Mouse (Mus musculus) MEL (cell line): ENCODE results near the gene Sh3gl2. TPM values are rescaled to one million over a fixed set of nuclear protein-coding genes. Genes with fewer than 3 reads are reported as not detected.

Experiments
- DNase-seq: peaks from one replicate; pipeline ENCODE4 v3.0.0; 2011; ENCODE audit warnings: low read depth, low spot score
- H3K27ac ChIP-seq: 2 replicates; pipeline ENCODE4 v1.5.1; 2012; ENCODE audit warnings: low read depth, mild to moderate bottlenecking, control low read depth, low read length, moderate library complexity; ENCODE audit not compliant: control insufficient read depth
- H3K27me3 ChIP-seq, 2 experiments: fragments of 150-350 bp in 1 of 2; sonication (generic) in 1 of 2; 2 replicates each; pipeline ENCODE4 v1.6.1; 2012; ENCODE audit warnings: low read length in 2 of 2, mild to moderate bottlenecking in 2 of 2, improper control_type of control experiment in 1 of 2, moderate library complexity in 1 of 2; ENCODE audit not compliant: insufficient read depth in 2 of 2, control insufficient read depth in 1 of 2
- H3K36me3 ChIP-seq, 2 experiments: 2 replicates each; pipeline ENCODE4 v1.6.1; 2012 to 2014; ENCODE audit warnings: low read length in 2 of 2, improper control_type of control experiment in 1 of 2, inconsistent platforms in 1 of 2, mild to moderate bottlenecking in 1 of 2; ENCODE audit not compliant: insufficient read depth in 2 of 2, control insufficient read depth in 1 of 2
- H3K4me1 ChIP-seq, 2 experiments: fragments of 150-350 bp in 1 of 2; sonication (generic) in 1 of 2; 2 replicates each; pipeline ENCODE4 v1.6.1; 2012; ENCODE audit warnings: low read length in 2 of 2, improper control_type of control experiment in 1 of 2, mild to moderate bottlenecking in 1 of 2; ENCODE audit not compliant: insufficient read depth in 2 of 2, control insufficient read depth in 1 of 2
- H3K4me3 ChIP-seq, 2 experiments: fragments of 150-350 bp in 1 of 2; sonication (generic) in 1 of 2; 2 replicates each; pipeline ENCODE4 v1.5.1; 2012; ENCODE audit warnings: low read depth in 2 of 2, low read length in 2 of 2, mild to moderate bottlenecking in 2 of 2, moderate library complexity in 2 of 2, control low read depth in 1 of 2, improper control_type of control experiment in 1 of 2; ENCODE audit not compliant: control insufficient read depth in 1 of 2, insufficient read depth in 1 of 2
- H3K79me2 ChIP-seq: 2 replicates; pipeline ENCODE4 v1.6.1; 2012; ENCODE audit warnings: mild to moderate bottlenecking, low read length, moderate library complexity; ENCODE audit not compliant: control insufficient read depth, poor library complexity, insufficient read depth
- H3K9ac ChIP-seq: 2 replicates; pipeline ENCODE4 v1.6.1; 2012; ENCODE audit warnings: low read depth, mild to moderate bottlenecking, control low read depth, low read length, moderate library complexity; ENCODE audit not compliant: control insufficient read depth, poor library complexity, severe bottlenecking
- H3K9me3 ChIP-seq: fragments of 150-350 bp; sonication (generic); replicated peaks from 2 replicates; pipeline ENCODE4 v1.6.1; 2012; ENCODE audit warnings: mild to moderate bottlenecking, low read length, improper control_type of control experiment, moderate library complexity; ENCODE audit not compliant: insufficient read depth
- CHD1 ChIP-seq: IDR thresholded peaks from 2 replicates; pipeline ENCODE4 v1.6.1; 2012; ENCODE audit warnings: low read depth, mild to moderate bottlenecking, inconsistent platforms, low read length, improper control_type of control experiment
- CTCF ChIP-seq, 3 experiments: IDR thresholded peaks in 2 of 3; conservative IDR thresholded peaks in 1 of 3; 2 replicates each; pipeline ENCODE4 v1.5.1; 2011 to 2012; ENCODE audit warnings: low read length in 3 of 3, low read depth in 2 of 3, mild to moderate bottlenecking in 2 of 3, improper control_type of control experiment in 1 of 3, inconsistent platforms in 1 of 3, mixed read lengths in 1 of 3, moderate library complexity in 1 of 3; ENCODE audit not compliant: control insufficient read depth in 1 of 3, insufficient read depth in 1 of 3, poor library complexity in 1 of 3, severe bottlenecking in 1 of 3
- ELF1 ChIP-seq: IDR thresholded peaks from 2 replicates; pipeline ENCODE4 v1.6.1; 2014; ENCODE audit warnings: low read depth, mild to moderate bottlenecking, inconsistent platforms, low read length, improper control_type of control experiment, moderate library complexity
- KAT2A ChIP-seq: conservative IDR thresholded peaks from 2 replicates; pipeline ENCODE4 v1.6.1; 2012; ENCODE audit warnings: low read depth, low read length, improper control_type of control experiment, inconsistent platforms
- MAFK ChIP-seq: IDR thresholded peaks from 2 replicates; pipeline ENCODE4 v1.6.1; 2011; ENCODE audit warnings: low read depth, mild to moderate bottlenecking, low read length, improper control_type of control experiment, borderline replicate concordance
- MAX ChIP-seq: IDR thresholded peaks from 2 replicates; pipeline ENCODE4 v1.6.1; 2011; ENCODE audit warnings: low read length, improper control_type of control experiment
- MEF2A ChIP-seq: IDR thresholded peaks from 2 replicates; pipeline ENCODE4 v1.6.1; 2014; ENCODE audit warnings: low read depth, mild to moderate bottlenecking, inconsistent platforms, low read length, improper control_type of control experiment; ENCODE audit not compliant: poor library complexity, insufficient replicate concordance, severe bottlenecking; ENCODE audit errors: extremely low read depth
- MXI1 ChIP-seq: IDR thresholded peaks from 2 replicates; pipeline ENCODE4 v1.6.1; 2011; ENCODE audit warnings: mild to moderate bottlenecking, low read depth, low read length, improper control_type of control experiment
- NELFE ChIP-seq: IDR thresholded peaks from 2 replicates; pipeline ENCODE4 v1.6.1; 2011; ENCODE audit warnings: low read depth, low read length, improper control_type of control experiment
- NRF1 ChIP-seq: IDR thresholded peaks from 2 replicates; pipeline ENCODE4 v1.6.1; 2014; ENCODE audit warnings: low read depth, mild to moderate bottlenecking, inconsistent platforms, low read length, improper control_type of control experiment, moderate library complexity; ENCODE audit not compliant: poor library complexity, insufficient read depth, severe bottlenecking
- POLR2AphosphoS2 ChIP-seq: IDR thresholded peaks from 2 replicates; pipeline ENCODE4 v1.6.1; 2011; ENCODE audit warnings: low read length, improper control_type of control experiment
- POLR2AphosphoS5 ChIP-seq: IDR thresholded peaks from 2 replicates; pipeline ENCODE4 v1.6.1; 2012; ENCODE audit warnings: low read depth, borderline replicate concordance, mild to moderate bottlenecking, inconsistent platforms, low read length, moderate library complexity, mixed read lengths
- RAD21 ChIP-seq: IDR thresholded peaks from 2 replicates; pipeline ENCODE4 v1.6.1; 2011; ENCODE audit warnings: mild to moderate bottlenecking, low read depth, low read length, improper control_type of control experiment
- RCOR1 ChIP-seq: IDR thresholded peaks from 2 replicates; pipeline ENCODE4 v1.6.1; 2012; ENCODE audit warnings: low read depth, mild to moderate bottlenecking, inconsistent platforms, low read length, improper control_type of control experiment
- TCF12 ChIP-seq: IDR thresholded peaks from 2 replicates; pipeline ENCODE4 v1.6.1; 2014; ENCODE audit warnings: low read depth, mild to moderate bottlenecking, inconsistent platforms, low read length, improper control_type of control experiment, moderate library complexity
- USF1 ChIP-seq: IDR thresholded peaks from 2 replicates; pipeline ENCODE4 v1.6.1; 2014; ENCODE audit warnings: low read depth, mild to moderate bottlenecking, inconsistent platforms, low read length, improper control_type of control experiment, moderate library complexity
- ZNF384 ChIP-seq: IDR thresholded peaks from 2 replicates; pipeline ENCODE4 v1.6.1; 2012; ENCODE audit warnings: low read depth, mild to moderate bottlenecking, inconsistent platforms, low read length, improper control_type of control experiment
- polyA plus RNA-seq, 2 experiments: library from polyadenylated mRNA; stranded (reverse) in 1 of 2; unstranded in 1 of 2; fragments of >175 nt in 1 of 2; fragments of >200 nt in 1 of 2; gene quantifications; 2 replicates each; pipeline versions ENCODE4 v1.2.1 to v1.2.4; 2012; ENCODE audit warnings: low replicate concordance in 2 of 2, low read depth in 1 of 2; ENCODE audit not compliant: insufficient read length in 2 of 2, insufficient read depth in 1 of 2, missing spikeins in 1 of 2
- total RNA-seq: library from RNA; depleted of rRNA; stranded (reverse); fragments of 300-350 nt; gene quantifications from 2 replicates; pipeline ENCODE4 v1.2.3, GENCODE M21; 2012

The Sh3gl2 gene
- total and polyA plus RNA-seq, 3 experiments: not detected

DNA sequence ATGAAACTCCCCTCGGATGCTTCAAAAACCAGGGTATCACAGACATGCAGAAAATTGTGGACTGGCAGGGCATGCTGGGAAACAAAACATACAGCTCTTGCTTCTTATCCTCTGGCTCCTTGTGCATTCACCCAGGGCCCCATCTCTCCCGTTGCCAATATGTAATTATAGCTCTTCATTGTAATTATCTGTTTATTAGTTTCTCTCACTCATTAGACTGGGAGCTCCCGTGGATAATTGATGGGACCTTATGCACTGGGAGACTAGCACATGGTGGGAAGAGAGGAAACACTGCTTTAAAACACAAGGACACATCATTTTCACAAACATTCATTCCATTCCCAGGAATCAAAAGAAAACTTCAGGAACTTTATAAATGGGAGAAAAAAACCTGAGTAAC lies 233.9 kb downstream of the Sh3gl2 start:
- Histone ChIP-seq H3K79me2 (no peaks in the 10 kb centered on the region), H3K4me1 (no peaks in the 10 kb centered on the region), H3K36me3 (no peaks in the 10 kb centered on the region), H3K9ac (no peak overlapping the region), H3K27me3 (no peaks in the 10 kb centered on the region), H3K4me3 (no peak overlapping the region), H3K9me3 (no peaks in the 10 kb centered on the region), H3K27ac (no peak overlapping the region)
- DNase-seq: no peak
- TF ChIP-seq MEF2A: no peak
- TF ChIP-seq MAX: no peak
- TF ChIP-seq ELF1: no peak
- no peak for TF ChIP-seq CTCF (IDR thresholded peaks at IDR 0.05 in 2 of 3, conservative IDR thresholded peaks at IDR 0.05 in 1 of 3; ENCODE audit: control insufficient read depth in 1 of 3, insufficient read depth in 1 of 3, low read depth in 2 of 3, low read length in 3 of 3, poor library complexity in 1 of 3, severe bottlenecking in 1 of 3)
- TF ChIP-seq USF1: no peak
- TF ChIP-seq POLR2AphosphoS2: no peak
- TF ChIP-seq NRF1: no peak
- TF ChIP-seq TCF12: no peak
- TF ChIP-seq, all 39 proteins: peak for 0

GRCm38 (mm10) chr4:85483586-85483985 lies 278.7 kb downstream of the Sh3gl2 start:
- DNase-seq: no peak
- H3K27me3 ChIP-seq: no peaks in the 10 kb centered on the region
- TF ChIP-seq MAX: no peak
- no peak for TF ChIP-seq ZNF384
- no peak for TF ChIP-seq CTCF (IDR thresholded peaks at IDR 0.05 in 2 of 3, conservative IDR thresholded peaks at IDR 0.05 in 1 of 3; ENCODE audit: control insufficient read depth in 1 of 3, insufficient read depth in 1 of 3, low read depth in 2 of 3, low read length in 3 of 3, poor library complexity in 1 of 3, severe bottlenecking in 1 of 3)
- TF ChIP-seq KAT2A: no peak
- no peak for TF ChIP-seq RCOR1
- TF ChIP-seq NELFE: no peak
- TF ChIP-seq POLR2AphosphoS2: no peak
- no peak for TF ChIP-seq MXI1
- TF ChIP-seq RAD21: no peak
- TF ChIP-seq CHD1: no peak
- no peak for TF ChIP-seq MAFK
- no peak for TF ChIP-seq POLR2AphosphoS5
- TF ChIP-seq, all 39 proteins: peak for 0
- no peak overlapping the region for H3K9ac ChIP-seq
- no peak overlapping the region for H3K4me3 ChIP-seq
- no peaks in the 10 kb centered on the region for H3K79me2 ChIP-seq
- H3K9me3 ChIP-seq: no peaks in the 10 kb centered on the region
- no peaks in the 10 kb centered on the region for H3K4me1 ChIP-seq
- H3K36me3 ChIP-seq: no peaks in the 10 kb centered on the region
- H3K27ac ChIP-seq: no peak overlapping the region
